Mouse (Mus musculus) forebrain, embryonic 11.5 days (tissue): ENCODE measurements around the gene Kctd20. TPM values are rescaled to one million over a fixed set of nuclear protein-coding genes. Genes with fewer than 3 reads are reported as not detected.
"Not testable (repeated sequence)": the region's sequence is repeated elsewhere in the genome, so short reads cannot be mapped to it uniquely, and the experiment has no call there.

ENCODE experiments used
- ATAC-seq: fragments of 200-750 bp; cut with Nextera tagmentation; replicated peaks from 2 replicates; pipeline ENCODE4 v1.8.0; 2017; ENCODE audit warnings: moderate TSS enrichment; ENCODE audit not compliant: low FRiP score
- DNase-seq: peaks from one replicate; pipeline ENCODE4 v3.0.0-alpha.2; 2017; ENCODE audit warnings: low spot score
- H3K27ac ChIP-seq: fragments of 300-500 bp; sonication (generic); 2 replicates; pipeline ENCODE4 v1.5.1; 2014; ENCODE audit warnings: low read depth, low read length
- H3K27me3 ChIP-seq: fragments of 300-500 bp; sonication (generic); 2 replicates; pipeline ENCODE4 v1.6.1; 2014; ENCODE audit warnings: mild to moderate bottlenecking, low read length, mixed read lengths; ENCODE audit not compliant: control insufficient read depth, insufficient read depth
- H3K36me3 ChIP-seq: fragments of 300-500 bp; sonication (generic); 2 replicates; pipeline ENCODE4 v1.6.1; 2014; ENCODE audit warnings: mild to moderate bottlenecking, low read length, moderate library complexity, mixed read lengths; ENCODE audit not compliant: control insufficient read depth, insufficient read depth
- H3K4me1 ChIP-seq: fragments of 300-500 bp; sonication (generic); replicated peaks from 2 replicates; pipeline ENCODE4 v1.6.1; 2014; ENCODE audit warnings: low read length, mixed read lengths; ENCODE audit not compliant: control insufficient read depth, insufficient read depth
- H3K4me2 ChIP-seq: fragments of 300-500 bp; sonication (generic); 2 replicates; pipeline ENCODE4 v1.6.1; 2014; ENCODE audit warnings: low read depth, mild to moderate bottlenecking, low read length, moderate library complexity, mixed read lengths; ENCODE audit not compliant: severe bottlenecking
- H3K4me3 ChIP-seq: fragments of 300-500 bp; sonication (generic); 2 replicates; pipeline ENCODE4 v1.5.1; 2014; ENCODE audit warnings: low read depth, low read length
- H3K9ac ChIP-seq: fragments of 300-500 bp; sonication (generic); 2 replicates; pipeline ENCODE4 v1.6.1; 2014; ENCODE audit warnings: low read length
- H3K9me3 ChIP-seq: fragments of 300-500 bp; sonication (generic); 2 replicates; pipeline ENCODE4 v1.6.1; 2016; ENCODE audit warnings: low read length, mixed read lengths; ENCODE audit not compliant: control insufficient read depth
- whole genome bisulfite sequencing: fragments of 180-500 bp; shearing (Covaris S2); extraction: QIAGEN DNeasy Blood & Tissue Kit; methylation state at CpG from one replicate; pipeline ENCODE4 v1.1.7; 2014; 5-methylcytosine and 5-hydroxymethylcytosine counted together
- polyA plus RNA-seq: library from polyadenylated mRNA; unstranded; fragments of >200 nt; fragmentation: Nextera tagmentation; extraction: Ambion mirVana; gene quantifications from 2 replicates; pipeline ENCODE4 v1.2.1, GENCODE M21; 2014

The Kctd20 gene
- polyA plus RNA-seq, 1 experiment from 2014 or later = 116 TPM

DNA sequence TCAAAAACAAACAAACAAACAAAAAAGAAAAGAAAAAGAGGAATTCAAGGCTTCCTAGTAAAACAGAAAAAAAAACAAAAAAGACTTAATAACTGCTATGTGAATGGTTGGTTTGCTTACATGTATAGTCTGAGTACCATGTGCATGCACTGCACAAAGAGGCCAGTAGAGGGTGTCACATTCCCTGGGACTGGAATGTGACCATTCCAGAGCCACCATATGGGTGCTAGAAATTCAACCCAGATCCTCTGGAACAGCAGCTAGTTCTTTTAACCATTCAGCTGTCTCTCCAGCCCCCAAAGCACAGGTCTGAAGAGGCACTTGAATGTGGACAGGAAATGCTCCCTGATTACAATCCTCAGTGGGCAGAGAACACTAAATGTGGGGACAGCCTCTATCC lies 35.1 kb downstream of the Kctd20 start:
- DNase-seq (no peak), ATAC-seq (no peak)
- Histone ChIP-seq H3K36me3 (peaks cover 18% of the 10 kb centered on the region), H3K4me1 (no peaks in the 10 kb centered on the region), H3K27me3 (no peaks in the 10 kb centered on the region), H3K9me3 (no peaks in the 10 kb centered on the region), H3K4me3 (no peak overlapping the region), H3K27ac (no peak overlapping the region), H3K4me2 (no peak overlapping the region), H3K9ac (no peak overlapping the region)

- Histone ChIP-seq H3K4me1 (no peaks in the 10 kb centered on the region), H3K36me3 (peaks cover 18% of the 10 kb centered on the region), H3K9me3 (no peaks in the 10 kb centered on the region), H3K27ac (no peak overlapping the region), H3K27me3 (no peaks in the 10 kb centered on the region), H3K9ac (no peak overlapping the region), H3K4me2 (no peak overlapping the region), H3K4me3 (no peak overlapping the region)
- 63% methylated on average over 4 of the region's 4 CpGs for WGBS
- DNase-seq (peak; percentile 64), ATAC-seq (no peak)
These were observed 36.0 kb downstream of the Kctd20 start for GRCm38 (mm10) chr17:28987713-28988112.

- Histone ChIP-seq H3K4me2 (no peak overlapping the region), H3K36me3 (peaks cover 18% of the 10 kb centered on the region), H3K9ac (no peak overlapping the region), H3K4me1 (no peaks in the 10 kb centered on the region), H3K4me3 (no peak overlapping the region), H3K27ac (no peak overlapping the region), H3K9me3 (no peaks in the 10 kb centered on the region), H3K27me3 (no peaks in the 10 kb centered on the region)
- DNase-seq (no peak), ATAC-seq (no peak)
- 93% methylated on average over 4 of the region's 4 CpGs for WGBS
These were observed 36.5 kb downstream of the Kctd20 start for GRCm38 (mm10) chr17:28988291-28988690.

- Histone ChIP-seq H3K27me3 (no peaks in the 10 kb centered on the region), H3K4me3 (no peak overlapping the region), H3K9me3 (no peaks in the 10 kb centered on the region), H3K4me1 (no peaks in the 10 kb centered on the region), H3K9ac (no peak overlapping the region), H3K4me2 (no peak overlapping the region), H3K27ac (no peak overlapping the region), H3K36me3 (peaks cover 18% of the 10 kb centered on the region)
- no peak for ATAC-seq
- no peak for DNase-seq
- WGBS = 86% methylated on average over 3 of the region's 3 CpGs
These were observed 37.2 kb downstream of the Kctd20 start for GRCm38 (mm10) chr17:28988996-28989395.

DNA sequence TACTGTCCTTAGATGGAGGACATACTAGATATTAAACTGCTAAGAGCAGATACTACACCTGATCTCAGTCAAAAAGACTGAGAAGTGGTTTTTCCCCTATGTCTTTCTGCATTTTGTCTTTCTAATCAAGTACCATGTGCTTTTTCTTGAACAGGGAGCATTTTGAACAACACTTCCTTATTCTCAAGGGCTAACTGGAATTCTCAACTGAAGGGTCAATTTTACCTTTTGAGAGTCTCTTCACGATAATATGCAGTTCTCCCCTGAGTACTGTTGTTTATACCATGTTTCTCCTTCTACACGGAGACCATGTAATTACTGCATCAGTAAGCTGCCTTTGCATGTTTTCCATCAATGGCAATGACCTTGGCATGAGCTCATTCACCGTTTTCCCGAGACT lies 38.3 kb downstream of the Kctd20 start:
- H3K4me1 ChIP-seq = no peaks in the 10 kb centered on the region
- H3K27me3 ChIP-seq = no peaks in the 10 kb centered on the region
- peaks cover 18% of the 10 kb centered on the region for H3K36me3 ChIP-seq
- H3K4me2 ChIP-seq = no peak overlapping the region
- no peaks in the 10 kb centered on the region for H3K9me3 ChIP-seq
- no peak overlapping the region for H3K27ac ChIP-seq
- WGBS = 86% methylated on average over 4 of the region's 4 CpGs
- ATAC-seq (no peak), DNase-seq (no peak)
- no peak overlapping the region for H3K9ac ChIP-seq
- no peak overlapping the region for H3K4me3 ChIP-seq

DNA sequence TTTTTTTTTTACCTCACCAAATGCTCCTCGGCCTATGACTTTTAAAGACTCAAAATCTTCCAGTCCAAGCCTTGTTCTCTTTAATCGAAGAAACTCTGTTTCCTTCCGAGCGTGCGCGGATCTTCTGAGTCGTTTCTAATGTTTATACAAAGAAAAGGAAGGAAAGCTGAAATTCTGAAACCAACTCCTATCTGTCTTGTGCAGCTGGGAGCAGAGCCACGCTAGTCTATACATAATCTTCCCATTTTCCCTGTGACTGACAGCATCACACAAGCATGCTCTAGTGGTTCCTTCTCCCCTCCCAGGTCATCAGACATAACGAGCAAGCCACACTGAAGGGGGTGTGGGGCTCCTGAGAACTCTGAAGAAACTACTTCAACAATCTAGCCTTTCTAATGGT lies 39.5 kb downstream of the Kctd20 start:
- Histone ChIP-seq H3K27ac (no peak overlapping the region), H3K4me3 (no peak overlapping the region), H3K4me1 (no peaks in the 10 kb centered on the region), H3K9me3 (no peaks in the 10 kb centered on the region), H3K9ac (no peak overlapping the region), H3K36me3 (peaks cover 18% of the 10 kb centered on the region), H3K27me3 (no peaks in the 10 kb centered on the region), H3K4me2 (no peak overlapping the region)
- WGBS = 78% methylated on average over 9 of the region's 9 CpGs
- ATAC-seq (no peak), DNase-seq (no peak)

DNA sequence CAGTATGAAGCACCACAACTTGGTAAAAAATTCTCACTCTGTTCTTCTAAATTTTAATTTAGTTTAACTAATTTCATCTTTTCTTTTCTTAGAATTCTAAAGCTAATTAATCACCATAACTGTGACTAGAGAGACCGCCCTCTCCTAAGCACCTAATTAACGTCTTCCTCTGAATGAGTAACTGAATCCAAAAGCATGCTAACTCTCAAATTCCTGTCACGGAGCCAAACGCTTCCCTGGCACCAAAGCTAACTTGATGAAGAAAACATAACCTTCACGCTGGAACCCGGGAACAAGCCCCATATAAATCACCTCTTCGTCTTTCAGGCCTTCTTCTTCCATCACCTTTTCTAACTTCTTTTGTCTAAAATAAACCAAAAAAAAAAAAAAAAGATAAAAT lies 40.4 kb downstream of the Kctd20 start:
- H3K27me3 ChIP-seq = no peaks in the 10 kb centered on the region
- H3K27ac ChIP-seq = no peak overlapping the region
- no peak for DNase-seq
- no peak overlapping the region for H3K4me3 ChIP-seq
- H3K9ac ChIP-seq = no peak overlapping the region
- WGBS = 57% methylated on average over 7 of the region's 7 CpGs
- H3K4me1 ChIP-seq = no peaks in the 10 kb centered on the region
- H3K4me2 ChIP-seq = no peak overlapping the region
- H3K9me3 ChIP-seq = no peaks in the 10 kb centered on the region
- H3K36me3 ChIP-seq = peaks cover 14% of the 10 kb centered on the region
- no peak for ATAC-seq

DNA sequence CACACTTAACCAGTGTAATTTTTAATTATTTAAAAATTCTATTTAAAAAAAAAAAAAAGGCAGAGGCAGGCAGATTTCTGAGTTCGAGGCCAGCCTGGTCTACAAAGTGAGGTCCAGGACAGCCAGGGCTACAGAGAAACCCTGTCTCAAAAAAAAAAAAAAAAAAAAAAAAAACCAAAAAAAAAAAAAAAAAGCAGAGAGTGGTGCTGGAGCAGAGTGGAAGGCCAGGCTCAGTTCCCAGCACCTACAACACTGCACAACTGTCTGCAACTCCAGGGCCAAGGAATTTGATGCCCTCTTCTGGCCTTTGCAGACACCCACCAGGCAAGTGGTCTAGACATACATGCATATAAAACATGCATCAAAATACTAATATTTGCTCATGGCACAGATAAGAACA lies 41.3 kb downstream of the Kctd20 start:
- H3K27ac ChIP-seq, H3K4me3 ChIP-seq, H3K27me3 ChIP-seq, H3K36me3 ChIP-seq, H3K9ac ChIP-seq, ATAC-seq, DNase-seq, H3K9me3 ChIP-seq, H3K4me1 ChIP-seq, H3K4me2 ChIP-seq: not testable (repeated sequence)
- WGBS = 100% methylated on average over 1 of the region's 1 CpGs

- no peaks in the 10 kb centered on the region for H3K9me3 ChIP-seq
- WGBS = 84% methylated on average over 4 of the region's 4 CpGs
- ATAC-seq (no peak), DNase-seq (no peak)
- H3K4me1 ChIP-seq = no peaks in the 10 kb centered on the region
- no peak overlapping the region for H3K27ac ChIP-seq
- peaks cover 3% of the 10 kb centered on the region; the same call in 1 of the 2 replicates for H3K36me3 ChIP-seq
- no peak overlapping the region for H3K4me3 ChIP-seq
- H3K27me3 ChIP-seq = no peaks in the 10 kb centered on the region
- no peak overlapping the region for H3K4me2 ChIP-seq
- H3K9ac ChIP-seq = no peak overlapping the region
These were observed 42.9 kb downstream of the Kctd20 start for GRCm38 (mm10) chr17:28994615-28995014.
